Mouse (Mus musculus): Measurements from ENCODE around the gene Nudt2. TPM values are rescaled to one million over a fixed set of nuclear protein-coding genes. Genes with fewer than 3 reads are reported as not detected.

Gene Nudt2
- polyA plus RNA-seq, 1 experiment from 2014 or later: 57.6 TPM

DNA sequence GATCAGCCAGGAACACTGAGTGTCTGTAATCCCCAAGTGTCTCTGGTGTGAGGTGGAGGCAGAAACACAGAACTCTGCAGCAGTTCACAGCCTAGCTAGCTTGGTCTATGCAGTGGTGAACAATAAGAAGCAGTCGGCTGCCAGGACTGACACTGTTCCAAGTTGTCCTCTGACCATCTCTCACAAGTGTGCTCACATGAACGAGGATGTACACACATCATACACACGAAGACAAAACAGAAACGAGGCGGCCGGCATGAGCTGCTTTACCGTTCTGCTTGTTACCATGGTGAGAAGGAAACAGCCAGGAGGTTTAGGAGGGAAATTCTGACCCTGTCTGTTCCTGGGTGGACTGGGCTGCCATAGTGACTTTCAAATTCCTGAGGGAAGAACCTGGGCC is 61.6 kb downstream of the Nudt2 start:
- Histone ChIP-seq H3K9me3 (no peaks in the 10 kb centered on the region), H3K4me1 (peaks cover 42% of the 10 kb centered on the region), H3K4me2 (replicated peaks) (peak overlapping the region; percentile 30; the same call in 1 of the 2 replicates), H3K27ac (no peak overlapping the region), H3K27me3 (replicated peaks) (no peaks in the 10 kb centered on the region), H3K9ac (0 out of 2 replicates have a peak overlapping the region, but pooled peaks have one; percentile 17), H3K36me3 (peaks cover 5% of the 10 kb centered on the region; the same call in 1 of the 2 replicates), H3K4me3 (no peak overlapping the region)
- ATAC-seq (ENCODE audit: low FRiP score, low read depth): no peak
- 33% methylated on average over 7 of the region's 7 CpGs for WGBS

DNA sequence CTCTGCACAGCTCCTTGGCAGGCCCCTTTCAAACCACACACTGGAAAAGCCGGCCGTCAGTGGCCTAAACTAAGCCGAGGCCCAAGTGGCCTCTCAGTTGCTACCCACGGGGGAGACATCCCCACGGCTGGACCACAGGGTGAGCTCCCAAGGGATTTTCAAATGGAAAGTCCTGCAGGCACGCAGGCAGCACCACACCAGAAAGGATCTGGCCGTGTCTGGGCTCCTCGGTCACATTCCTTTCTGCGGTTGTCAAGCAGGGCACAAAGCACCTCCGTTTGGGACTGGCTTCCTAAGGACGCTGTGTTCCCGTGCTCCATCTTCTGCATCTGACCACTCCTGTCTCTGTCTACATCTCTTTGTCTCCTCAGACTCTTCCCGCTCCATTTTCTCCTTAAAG is 62.1 kb downstream of the Nudt2 start:
- Histone ChIP-seq H3K4me1 (peaks cover 47% of the 10 kb centered on the region), H3K27ac (no peak overlapping the region), H3K27me3 (replicated peaks) (no peaks in the 10 kb centered on the region), H3K9me3 (no peaks in the 10 kb centered on the region), H3K4me3 (no peak overlapping the region), H3K36me3 (no peaks in the 10 kb centered on the region), H3K9ac (0 out of 2 replicates have a peak overlapping the region, but pooled peaks have one; percentile 17), H3K4me2 (replicated peaks) (peak overlapping the region; percentile 30; the same call in 1 of the 2 replicates)
- WGBS: 10% methylated on average over 13 of the region's 13 CpGs
- no peak for ATAC-seq (ENCODE audit: low FRiP score, low read depth)

DNA sequence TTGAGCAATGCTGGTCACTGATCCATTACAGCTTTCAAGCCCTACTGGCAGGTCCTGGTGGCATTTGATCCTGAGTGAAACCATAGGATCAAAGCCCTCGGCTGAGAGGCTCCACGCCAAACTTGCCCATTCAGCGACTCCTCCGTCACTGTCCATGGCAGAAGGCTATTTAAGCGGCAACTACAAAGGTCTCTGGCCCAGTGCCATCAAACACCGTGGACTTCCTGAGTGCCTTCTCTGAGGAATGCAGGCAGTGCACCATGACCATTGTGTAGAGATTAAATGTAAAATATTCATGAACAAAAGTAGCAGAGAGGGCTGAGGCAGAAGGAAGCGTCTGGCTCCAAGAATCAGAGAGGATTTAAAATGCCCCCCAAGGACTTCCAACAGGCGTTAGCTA is 63.0 kb downstream of the Nudt2 start:
- H3K9ac ChIP-seq: no peak overlapping the region
- no peak for ATAC-seq (ENCODE audit: low FRiP score, low read depth)
- 11% methylated on average over 8 of the region's 8 CpGs for WGBS
- no peaks in the 10 kb centered on the region for H3K27me3 ChIP-seq (replicated peaks)
- no peaks in the 10 kb centered on the region for H3K9me3 ChIP-seq
- no peaks in the 10 kb centered on the region for H3K36me3 ChIP-seq
- H3K4me2 ChIP-seq (replicated peaks): no peak overlapping the region
- H3K27ac ChIP-seq: no peak overlapping the region
- H3K4me1 ChIP-seq: peaks cover 51% of the 10 kb centered on the region
- H3K4me3 ChIP-seq: no peak overlapping the region

Other genes with a start within 250 kb of the Nudt2 start
- 68.4 and 78.4 TPM in 2 replicates for gene Ubap2, start 190.0 kb upstream of the Nudt2 start, polyA plus RNA-seq (2016; fragmentation: Nextera tagmentation; extraction: Ambion mirVana)
- gene Dcaf12, start 150.3 kb upstream of the Nudt2 start, polyA plus RNA-seq (2016; fragmentation: Nextera tagmentation; extraction: Ambion mirVana): 75.6 and 76.3 TPM in 2 replicates
- gene Ubap1, start 116.2 kb upstream of the Nudt2 start, polyA plus RNA-seq (2016; fragmentation: Nextera tagmentation; extraction: Ambion mirVana): 84.6 and 87.7 TPM in 2 replicates
- gene Kif24, start 264 bp upstream of the Nudt2 start, polyA plus RNA-seq (2016; fragmentation: Nextera tagmentation; extraction: Ambion mirVana): 10.0 TPM in 2 replicates
- 6.4 and 8.9 TPM in 2 replicates for gene AI464131, start 37.9 kb downstream of the Nudt2 start, polyA plus RNA-seq (2016; fragmentation: Nextera tagmentation; extraction: Ambion mirVana)
- gene 1110017D15Rik, start 52.2 kb downstream of the Nudt2 start, polyA plus RNA-seq (2016; fragmentation: Nextera tagmentation; extraction: Ambion mirVana): 3.7 and 5.1 TPM in 2 replicates
- 17.4 and 18.3 TPM in 2 replicates for gene Fam219a, start 104.4 kb downstream of the Nudt2 start, polyA plus RNA-seq (2016; fragmentation: Nextera tagmentation; extraction: Ambion mirVana)
- gene Dnaic1, start 104.6 kb downstream of the Nudt2 start, polyA plus RNA-seq (2016; fragmentation: Nextera tagmentation; extraction: Ambion mirVana): 1.8 and 1.9 TPM in 2 replicates
- 73.6 and 74.1 TPM in 2 replicates for gene Enho, start 175.2 kb downstream of the Nudt2 start, polyA plus RNA-seq (2016; fragmentation: Nextera tagmentation; extraction: Ambion mirVana)
- gene Cntfr, start 231.9 kb downstream of the Nudt2 start, polyA plus RNA-seq (2016; fragmentation: Nextera tagmentation; extraction: Ambion mirVana): 32.8 and 36.4 TPM in 2 replicates
- 73.3 and 79.5 TPM in 2 replicates for gene Il11ra1, start 234.8 kb downstream of the Nudt2 start, polyA plus RNA-seq (2016; fragmentation: Nextera tagmentation; extraction: Ambion mirVana)
- 65.9 and 66.9 TPM in 2 replicates for gene Rpp25l, start 248.4 kb downstream of the Nudt2 start, polyA plus RNA-seq (2016; fragmentation: Nextera tagmentation; extraction: Ambion mirVana)

Data from neural tube, embryonic 12.5 days (tissue).